In genomic region chr11:63070081-63070480, GRCm38 (mm10) we compare ENCODE assay signal across 45 mouse cellular contexts. TPM values are rescaled to one million over a fixed set of nuclear protein-coding genes. Genes with fewer than 3 reads are reported as not detected.
"Had no signal": no experiment of that assay in that cellular context is flagged by ENCODE, and none has a peak within 500 bp of the region (broad histone marks: within the 10 kb centered on the region; RNA-seq: fewer than 3 reads in every experiment).

No protein-coding gene starts in this region.

- H3K9me3 ChIP-seq: heart, embryonic 12.5 days; heart, embryonic 13.5 days; heart, embryonic 15.5 days; hindbrain, embryonic 10.5 days; hindbrain, embryonic 12.5 days; hindbrain, embryonic 13.5 days; hindbrain, embryonic 15.5 days; intestine, embryonic 15.5 days; kidney, embryonic 15.5 days had no signal

- H3K4me1 ChIP-seq: heart, embryonic 12.5 days; heart, embryonic 15.5 days; hindbrain, embryonic 10.5 days; hindbrain, embryonic 12.5 days; hindbrain, embryonic 13.5 days; hindbrain, embryonic 15.5 days; intestine, embryonic 15.5 days; kidney, embryonic 15.5 days had no signal

- H3K4me3 ChIP-seq: heart, embryonic 12.5 days; heart, embryonic 13.5 days; heart, embryonic 15.5 days; hindbrain, embryonic 10.5 days; hindbrain, embryonic 12.5 days; hindbrain, embryonic 13.5 days; hindbrain, embryonic 15.5 days; intestine, embryonic 15.5 days; kidney, embryonic 15.5 days; layer of hippocampus, adult 2 months; left cerebral cortex, adult 2 months had no signal

- H3K27ac ChIP-seq: heart, embryonic 13.5 days; heart, embryonic 15.5 days; hindbrain, embryonic 10.5 days; hindbrain, embryonic 12.5 days; hindbrain, embryonic 13.5 days; hindbrain, embryonic 14.5 days; hindbrain, embryonic 15.5 days; hindbrain, postnatal 0 days; intestine, embryonic 15.5 days; kidney, embryonic 15.5 days; kidney, postnatal 0 days; layer of hippocampus, adult 2 months; left cerebral cortex, adult 2 months had no signal

- H3K27me3 ChIP-seq: heart, embryonic 12.5 days; heart, embryonic 13.5 days; heart, embryonic 15.5 days; hindbrain, embryonic 12.5 days; hindbrain, embryonic 13.5 days; hindbrain, embryonic 15.5 days; intestine, embryonic 15.5 days; kidney, embryonic 15.5 days had no signal

- DNase-seq: heart, postnatal 10 days; heart, postnatal 36 days; heart, postnatal 4 days; kidney, adult 11 months; kidney, adult 18-20 months; kidney, adult 2 months; kidney, adult 8-10 months; kidney, adult 9 months; kidney, postnatal 10 days; kidney, postnatal 14 days; kidney, postnatal 25 days; kidney, postnatal 36 days; kidney, postnatal 4 days; layer of hippocampus, adult 9-11 months; layer of hippocampus, postnatal 36 days had no signal

- H3K36me3 ChIP-seq: heart, embryonic 12.5 days; heart, embryonic 13.5 days; heart, embryonic 15.5 days; hindbrain, embryonic 10.5 days; hindbrain, embryonic 12.5 days; hindbrain, embryonic 13.5 days; hindbrain, embryonic 15.5 days; intestine, embryonic 15.5 days; kidney, embryonic 15.5 days had no signal

RNA-seq across cellular contexts. Expression of gene Tekt3, which starts 8.6 kb away (rescaled TPM):
- total RNA-seq: heart, postnatal 10 days; heart, postnatal 25 days; heart, postnatal 36 days; heart, postnatal 4 days; hematopoietic stem cell, adult 5-6 weeks; layer of hippocampus, adult 18-20 months; layer of hippocampus, postnatal 36 days; left cerebral cortex, adult 18-20 months; left cerebral cortex, adult 2 months had no signal
- polyA plus RNA-seq: heart, embryonic 11.5 days; heart, embryonic 12.5 days; heart, embryonic 13.5 days; heart, embryonic 14.5 days; heart, embryonic 15.5 days; heart, embryonic 16.5 days; heart, postnatal 0 days; hindbrain, embryonic 10.5 days; hindbrain, embryonic 12.5 days; hindbrain, embryonic 13.5 days; hindbrain, embryonic 15.5 days; hindbrain, embryonic 16.5 days; hindbrain, postnatal 0 days; inflammation-experienced regulatory T-cells, adult 6 months; intestine, embryonic 14.5 days; intestine, embryonic 16.5 days; intestine, postnatal 0 days; kidney, adult 2 months; kidney, embryonic 14.5 days; kidney, embryonic 15.5 days; kidney, embryonic 16.5 days; kidney, postnatal 0 days; large intestine, adult 2 months had no signal

RNA-seq across cellular contexts. Expression of gene Pmp22, which starts 58.7 kb away (rescaled TPM):
- total RNA-seq: hematopoietic stem cell, adult 5-6 weeks had no signal
- polyA plus RNA-seq: inflammation-experienced regulatory T-cells, adult 6 months had no signal
